Mouse (Mus musculus) kidney, adult 2 months (tissue): Measurements from ENCODE around the gene Gabrb1.

Source experiments
- CTCF ChIP-seq: fragments of 200-500 bp; conservative IDR thresholded peaks from 2 replicates; pipeline ENCODE4 v1.5.1; 2011; ENCODE audit warnings: low read depth, mild to moderate bottlenecking, control low read depth, low read length, moderate library complexity, mixed read lengths; ENCODE audit not compliant: insufficient read depth, insufficient read length
- POLR2A ChIP-seq: fragments of 200-500 bp; IDR thresholded peaks from one replicate; pipeline ENCODE4 v1.6.1; 2011; ENCODE audit warnings: low read depth, low read length, control low read depth

- TF ChIP-seq CTCF (no peak), POLR2A (no peak)
Measured at GRCm38 (mm10) chr5:72104274-72104921, 446.5 kb downstream of the Gabrb1 start.
